Mouse (Mus musculus) kidney, adult 2 months (tissue): ENCODE data around the gene Nav1. TPM values are rescaled to one million over a fixed set of nuclear protein-coding genes. Genes with fewer than 3 reads are reported as not detected.
A peak's percentile ranks its signal among the peaks of the same experiment; 100 is the strongest.

ENCODE experiments used
- DNase-seq: peaks from one replicate; pipeline ENCODE4 v3.0.0; 2021
- H3K27ac ChIP-seq: fragments of 200-500 bp; 2 replicates; pipeline ENCODE4 v1.5.1; 2012; ENCODE audit warnings: low read depth, low read length, control low read depth, inconsistent platforms; ENCODE audit not compliant: insufficient read depth
- H3K27me3 ChIP-seq: fragments of 200-500 bp; replicated peaks from 2 replicates; pipeline ENCODE4 v1.6.1; 2012; ENCODE audit warnings: mild to moderate bottlenecking, moderate library complexity, low read length, inconsistent platforms; ENCODE audit not compliant: control insufficient read depth, insufficient read depth
- H3K36me3 ChIP-seq: fragments of 200-500 bp; 2 replicates; pipeline ENCODE4 v1.6.1; 2012; ENCODE audit warnings: mild to moderate bottlenecking, moderate library complexity, low read length, inconsistent platforms; ENCODE audit not compliant: control insufficient read depth, insufficient read depth
- H3K4me1 ChIP-seq: fragments of 200-500 bp; 2 replicates; pipeline ENCODE4 v1.6.1; 2011; ENCODE audit warnings: low read length; ENCODE audit not compliant: control insufficient read depth, insufficient read depth
- H3K4me3 ChIP-seq: fragments of 200-500 bp; 2 replicates; pipeline ENCODE4 v1.5.1; 2011; ENCODE audit warnings: mild to moderate bottlenecking, low read depth, low read length, control low read depth; ENCODE audit not compliant: insufficient read depth
- CTCF ChIP-seq: fragments of 200-500 bp; conservative IDR thresholded peaks from 2 replicates; pipeline ENCODE4 v1.5.1; 2011; ENCODE audit warnings: low read depth, mild to moderate bottlenecking, control low read depth, low read length, moderate library complexity, mixed read lengths; ENCODE audit not compliant: insufficient read depth, insufficient read length
- POLR2A ChIP-seq: fragments of 200-500 bp; IDR thresholded peaks from one replicate; pipeline ENCODE4 v1.6.1; 2011; ENCODE audit warnings: low read depth, low read length, control low read depth
- WGBS: fragments of 180-500 bp; shearing (Covaris S2); methylation state at CpG from one replicate; pipeline ENCODE4 v1.1.7; 2018; 5-methylcytosine and 5-hydroxymethylcytosine counted together
- polyA plus RNA-seq: library from polyadenylated mRNA; depleted of rRNA; stranded (reverse); fragments of >200 nt; gene quantifications from 2 replicates; pipeline ENCODE4 v1.2.3, GENCODE M21; 2012

The Nav1 gene
- polyA plus RNA-seq, 1 experiment = 7.1 TPM

DNA sequence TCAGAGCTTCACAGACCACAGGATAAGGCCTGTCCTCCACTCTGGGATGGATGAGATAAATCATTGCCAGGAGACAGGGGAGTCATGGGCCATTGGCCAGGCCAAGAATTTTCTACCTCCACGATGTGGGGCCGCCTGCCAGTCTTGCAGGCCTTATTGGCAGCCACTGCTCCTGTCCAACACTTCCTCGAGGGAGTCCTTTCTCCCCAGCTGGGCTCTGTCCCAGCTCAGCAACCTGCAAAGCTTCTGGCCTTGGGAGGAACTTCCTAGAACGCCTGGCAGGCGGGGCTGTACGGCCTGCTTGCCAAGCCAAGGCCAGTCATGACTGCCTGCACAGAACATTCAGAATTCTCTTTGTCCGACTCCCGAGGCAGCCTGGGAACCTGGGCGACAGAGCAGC, 58.3 kb downstream of the Nav1 start:
- DNase-seq = peak; percentile 97
- WGBS = 8% methylated on average over 9 of the region's 9 CpGs
- TF ChIP-seq CTCF = no peak
- no peak for TF ChIP-seq POLR2A

GRCm38 (mm10) chr1:135546099-135546498, 61.0 kb downstream of the Nav1 start:
- Histone ChIP-seq H3K4me1 (peaks cover 3% of the 10 kb centered on the region; the same call in 1 of the 2 replicates), H3K4me3 (no peak overlapping the region), H3K27me3 (no peaks in the 10 kb centered on the region), H3K36me3 (no peaks in the 10 kb centered on the region), H3K27ac (no peak overlapping the region)
- no peak for TF ChIP-seq CTCF
- no peak for TF ChIP-seq POLR2A
- 87% methylated on average over 5 of the region's 5 CpGs for WGBS
- DNase-seq = no peak

More for the DNA sequence above, 58.3 kb downstream of the Nav1 start:
- Histone ChIP-seq H3K4me3 (no peak overlapping the region), H3K4me1 (peaks cover 3% of the 10 kb centered on the region; the same call in 1 of the 2 replicates), H3K36me3 (no peaks in the 10 kb centered on the region), H3K27me3 (no peaks in the 10 kb centered on the region), H3K27ac (no peak overlapping the region)

DNA sequence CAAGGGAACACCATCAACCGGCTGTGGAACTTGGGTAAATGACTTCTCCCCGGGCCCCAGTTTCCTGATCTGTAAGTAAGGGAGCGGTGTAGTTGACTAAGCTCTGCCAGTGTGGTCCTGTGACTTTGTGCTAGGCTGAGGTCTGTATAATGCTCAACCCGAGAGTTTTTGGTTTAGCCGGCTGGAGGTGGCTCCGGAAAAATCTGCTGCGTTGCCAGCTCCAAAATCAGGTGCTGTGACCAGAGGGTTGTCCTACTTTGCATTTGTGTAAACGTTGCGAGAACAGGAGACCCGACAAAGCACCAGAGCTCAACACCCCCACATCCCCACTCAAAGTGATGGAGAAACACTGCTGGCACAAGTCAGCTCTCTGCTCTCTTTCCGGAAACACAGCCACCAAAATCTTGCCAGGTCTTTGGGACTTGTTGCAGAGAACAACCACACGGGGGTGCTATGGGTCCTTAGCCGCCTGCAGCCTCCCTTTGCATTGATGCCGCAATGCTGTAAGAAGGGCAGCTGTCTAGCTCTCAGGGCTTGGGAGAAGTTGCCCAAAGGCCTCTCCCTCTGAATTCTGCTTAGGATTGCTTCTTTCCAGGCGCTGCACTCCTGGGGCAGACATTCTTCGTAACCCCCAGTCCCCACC, 62.5 kb downstream of the Nav1 start:
- peak; percentile 86 for DNase-seq
- H3K27ac ChIP-seq = no peak overlapping the region
- no peaks in the 10 kb centered on the region for H3K27me3 ChIP-seq
- H3K4me3 ChIP-seq = no peak overlapping the region
- TF ChIP-seq CTCF (peak; percentile 91), POLR2A (no peak)
- WGBS = 42% methylated on average over 16 of the region's 16 CpGs
- no peaks in the 10 kb centered on the region for H3K36me3 ChIP-seq
- peaks cover 3% of the 10 kb centered on the region; the same call in 1 of the 2 replicates for H3K4me1 ChIP-seq

DNA sequence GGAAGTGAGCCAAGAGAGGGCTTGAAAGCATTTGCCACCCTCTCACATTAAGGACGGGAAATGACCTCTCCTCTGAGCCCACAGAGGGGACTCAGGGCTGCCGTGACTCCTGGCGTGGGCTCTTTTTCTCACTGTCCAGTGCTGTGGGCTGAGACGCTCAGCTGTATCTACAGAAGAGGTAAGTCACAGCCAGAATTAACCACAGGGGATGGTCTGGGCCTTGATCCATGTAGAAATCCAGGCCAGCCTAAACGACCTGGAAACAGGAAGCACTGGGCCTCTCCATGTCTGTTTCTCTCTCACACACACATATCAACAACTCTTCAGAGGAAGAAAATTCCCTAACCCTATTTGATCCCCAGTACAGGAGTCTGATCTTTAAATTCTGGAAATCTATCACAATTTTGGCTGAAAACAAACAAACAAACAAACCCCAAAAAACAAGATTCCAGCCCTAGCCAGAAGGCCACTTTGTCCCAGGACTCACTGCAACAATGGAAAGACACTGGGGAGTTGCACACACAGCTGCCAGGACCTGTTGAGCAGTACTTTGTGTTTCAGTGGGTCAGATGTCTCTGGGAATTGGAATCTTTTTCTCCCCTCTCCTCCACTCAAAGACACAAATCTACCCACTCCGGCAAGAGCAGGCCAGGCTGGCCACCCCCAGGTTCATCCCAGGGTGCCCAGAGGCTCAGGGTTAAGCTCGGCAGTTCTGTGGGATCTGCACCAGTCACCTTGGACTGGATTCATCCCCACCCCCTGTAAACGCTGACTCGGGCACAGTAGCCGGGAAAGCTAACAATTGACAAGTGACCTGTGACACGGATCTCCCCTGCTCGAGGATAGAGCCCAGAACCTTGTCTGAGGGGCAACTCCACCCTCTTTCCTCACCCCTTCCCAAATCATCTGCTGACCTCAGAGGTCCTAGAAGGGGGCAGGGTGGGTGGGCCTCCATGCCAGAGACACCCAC, 64.0 kb downstream of the Nav1 start:
- Histone ChIP-seq H3K4me1 (no peaks in the 10 kb centered on the region; the same call in 1 of the 2 replicates), H3K27ac (no peak overlapping the region), H3K4me3 (no peak overlapping the region), H3K36me3 (no peaks in the 10 kb centered on the region), H3K27me3 (no peaks in the 10 kb centered on the region)
- no peak for TF ChIP-seq CTCF
- 60% methylated on average over 12 of the region's 12 CpGs for WGBS
- DNase-seq = no peak

- WGBS = 89% methylated on average over 9 of the region's 9 CpGs
- TF ChIP-seq CTCF (no peak), POLR2A (no peak)
- Histone ChIP-seq H3K4me1 (no peaks in the 10 kb centered on the region; the same call in 1 of the 2 replicates), H3K27ac (no peak overlapping the region), H3K27me3 (no peaks in the 10 kb centered on the region), H3K4me3 (no peak overlapping the region), H3K36me3 (no peaks in the 10 kb centered on the region)
- DNase-seq = no peak
These were observed 65.0 kb downstream of the Nav1 start for GRCm38 (mm10) chr1:135542080-135542479.

DNA sequence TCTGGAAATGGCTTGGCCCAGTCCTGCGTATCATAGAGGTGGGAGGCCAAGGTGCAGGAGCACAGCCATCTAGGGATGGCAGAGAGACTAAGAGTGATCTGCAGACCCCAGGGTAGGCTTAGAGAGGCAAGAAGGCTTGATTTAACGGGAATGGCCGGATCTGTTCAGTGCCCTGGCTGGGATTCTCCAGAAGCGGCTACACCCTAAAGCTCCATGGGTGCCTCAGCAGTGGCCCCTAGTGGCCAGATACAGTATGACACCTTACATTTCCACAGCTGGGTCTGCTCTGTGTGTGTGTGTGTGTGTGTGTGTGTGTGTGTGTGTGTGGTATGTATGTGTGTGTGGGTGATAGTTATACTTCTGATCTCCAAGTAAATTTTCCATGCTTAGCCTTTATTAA, 66.8 kb downstream of the Nav1 start:
- H3K4me3 ChIP-seq = no peak overlapping the region
- peak; percentile 85 for DNase-seq
- H3K36me3 ChIP-seq = no peaks in the 10 kb centered on the region
- H3K27ac ChIP-seq = no peak overlapping the region
- no peaks in the 10 kb centered on the region for H3K27me3 ChIP-seq
- no peak for TF ChIP-seq POLR2A
- peak; percentile 86 for TF ChIP-seq CTCF
- H3K4me1 ChIP-seq = no peaks in the 10 kb centered on the region; the same call in 1 of the 2 replicates
- whole genome bisulfite sequencing = 28% methylated on average over 4 of the region's 4 CpGs
